Mouse (Mus musculus) cerebellum, postnatal 10 days (tissue): ENCODE measurements around the gene Fam189b.
A peak's percentile ranks its signal among the peaks of the same experiment; 100 is the strongest.

Source experiments
- DNase-seq, 2 experiments: peaks; one replicate each; pipeline ENCODE4 v3.0.0; 2021; ENCODE audit warnings: mixed read lengths in 2 of 2

The Fam189b gene

DNA sequence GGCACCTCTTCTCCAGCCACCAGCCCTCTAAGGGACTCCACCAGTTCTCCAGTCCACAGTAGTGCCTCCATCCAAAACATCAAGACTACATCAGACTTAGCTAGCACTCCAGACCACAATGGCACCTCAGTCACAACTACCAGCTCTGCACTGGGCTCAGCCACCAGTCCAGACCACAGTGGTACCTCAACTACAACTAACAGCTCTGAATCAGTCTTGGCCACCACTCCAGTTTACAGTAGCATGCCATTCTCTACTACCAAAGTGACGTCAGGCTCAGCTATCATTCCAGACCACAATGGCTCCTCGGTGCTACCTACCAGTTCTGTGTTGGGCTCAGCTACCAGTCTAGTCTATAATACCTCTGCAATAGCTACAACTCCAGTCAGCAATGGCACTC, 47.6 kb downstream of the Fam189b start:
- no peak for DNase-seq

DNA sequence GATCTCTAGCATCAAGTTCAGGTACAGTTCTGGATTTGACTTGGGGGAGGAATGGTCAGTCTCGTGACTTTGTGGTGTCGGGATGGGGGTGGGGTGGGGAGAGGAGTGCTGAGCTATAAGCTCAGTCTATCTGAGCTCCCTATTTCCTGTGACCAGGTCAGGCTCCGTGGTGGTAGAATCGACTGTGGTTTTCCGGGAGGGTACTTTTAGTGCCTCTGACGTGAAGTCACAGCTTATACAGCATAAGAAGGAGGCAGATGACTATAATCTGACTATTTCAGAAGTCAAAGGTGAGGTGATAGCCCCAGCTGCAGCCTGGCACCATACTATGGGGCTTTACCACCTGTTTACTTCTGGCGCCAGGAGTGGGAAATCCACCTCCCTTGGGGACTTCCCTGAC, 48.4 kb downstream of the Fam189b start:
- no peak for DNase-seq

DNA sequence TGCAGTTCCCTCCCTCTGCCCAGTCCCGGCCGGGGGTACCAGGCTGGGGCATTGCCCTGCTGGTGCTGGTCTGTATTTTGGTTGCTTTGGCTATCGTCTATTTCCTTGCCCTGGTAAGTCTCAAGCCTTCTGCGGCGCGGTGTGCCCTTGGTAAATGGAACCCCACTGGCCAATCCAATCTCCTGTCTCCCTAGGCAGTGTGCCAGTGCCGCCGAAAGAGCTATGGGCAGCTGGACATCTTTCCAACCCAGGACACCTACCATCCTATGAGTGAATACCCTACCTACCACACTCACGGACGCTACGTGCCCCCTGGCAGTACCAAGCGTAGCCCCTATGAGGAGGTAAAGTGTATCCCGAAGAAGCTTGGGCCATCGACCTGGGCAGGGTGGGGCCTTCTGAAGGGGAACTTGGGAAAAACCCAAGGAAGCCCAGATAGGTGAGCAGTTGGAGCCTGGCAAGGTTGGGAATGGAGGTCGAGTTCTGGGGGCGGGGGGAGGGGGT, 48.9 kb downstream of the Fam189b start:
- DNase-seq = peak; percentile 54 to 55

DNA sequence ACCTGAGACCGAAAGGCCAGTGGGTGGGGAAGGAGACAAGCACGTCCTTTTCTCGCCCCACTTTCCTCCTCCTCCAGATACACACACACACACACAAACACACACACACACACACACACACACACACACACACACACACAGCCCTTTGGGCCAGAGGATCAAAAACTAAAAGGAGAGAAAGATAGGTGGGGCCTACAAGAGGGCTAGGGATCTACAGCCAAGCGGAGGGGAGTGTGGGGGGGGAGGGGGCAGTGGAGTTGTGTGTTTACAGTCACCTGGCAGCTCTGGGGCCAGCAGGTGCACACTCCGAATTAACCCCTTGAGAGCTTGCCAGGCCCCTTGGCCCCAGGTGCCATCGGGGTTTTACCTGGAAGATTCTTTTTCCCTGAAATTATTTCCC, 49.7 kb downstream of the Fam189b start:
- no peak for DNase-seq

GRCm38 (mm10) chr3:89233562-89234110, 50.7 kb downstream of the Fam189b start:
- no peak for DNase-seq

DNA sequence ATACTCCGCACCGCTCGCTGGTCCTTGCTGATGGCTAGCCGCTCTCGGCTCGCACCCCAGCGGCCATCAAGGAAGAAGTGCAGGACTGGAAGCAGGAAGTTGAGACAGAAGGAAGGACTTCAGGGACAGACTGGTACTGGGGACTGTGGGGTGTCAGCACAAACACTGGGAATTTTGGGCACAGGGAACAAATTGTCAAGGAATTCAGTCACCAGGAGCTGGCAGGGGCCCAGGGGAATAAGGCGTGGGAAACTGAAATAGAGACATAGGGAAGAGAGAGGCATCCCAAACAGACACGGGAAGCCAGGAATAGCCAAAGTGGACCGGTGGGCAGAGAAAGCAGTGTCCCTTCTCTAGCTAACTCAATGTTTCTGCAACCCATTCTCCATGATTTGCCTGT, 53.6 kb downstream of the Fam189b start:
- no peak for DNase-seq

DNA sequence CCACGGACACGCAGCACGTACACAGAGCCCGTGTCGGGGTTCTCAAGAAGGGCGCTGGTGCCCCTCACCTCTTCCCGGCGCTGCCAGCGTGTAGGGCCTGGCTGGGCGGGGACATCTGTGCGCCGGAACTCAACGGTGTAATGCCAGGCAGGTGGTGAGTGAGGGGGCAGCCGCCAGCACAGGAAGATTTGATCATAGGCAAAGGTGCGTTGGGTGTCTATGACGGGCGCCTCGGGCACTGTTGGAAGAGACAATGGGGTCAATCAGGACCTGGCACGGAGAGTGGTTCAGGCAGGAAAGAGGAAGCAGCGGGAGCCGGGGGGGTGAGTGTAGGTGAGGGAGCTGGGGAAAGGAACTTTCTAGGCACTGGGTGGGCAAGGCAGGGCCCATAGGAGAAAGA, 54.7 kb downstream of the Fam189b start:
- DNase-seq = no peak

DNA sequence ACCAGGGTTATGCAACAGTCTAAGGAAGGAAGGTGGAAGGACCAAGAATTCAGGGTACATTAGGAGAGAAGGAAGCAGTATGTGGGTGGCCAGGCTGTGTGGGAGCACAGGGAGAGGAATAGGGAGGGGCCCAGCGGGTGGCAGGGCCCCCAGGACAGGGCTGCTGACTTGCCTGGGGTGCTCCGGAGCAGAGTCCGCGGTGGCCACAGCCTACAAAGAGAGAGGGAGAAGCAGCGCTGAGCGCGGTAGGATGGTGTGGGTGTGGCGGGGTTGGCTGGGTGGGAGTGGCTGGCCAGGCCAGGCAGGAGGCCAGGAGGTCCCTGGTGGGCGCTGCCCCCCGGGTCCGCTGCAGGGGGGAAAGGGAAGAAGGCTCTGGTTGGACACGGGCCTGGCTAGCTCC, 55.6 kb downstream of the Fam189b start:
- no peak for DNase-seq
